Mouse (Mus musculus) liver, embryonic 16.5 days (tissue): ENCODE results near the gene Gm21173. TPM values are rescaled to one million over a fixed set of nuclear protein-coding genes. Genes with fewer than 3 reads are reported as not detected.
"Not testable (repeated sequence)": the region's sequence is repeated elsewhere in the genome, so short reads cannot be mapped to it uniquely, and the experiment has no call there.

ENCODE experiments used
- ATAC-seq: fragments of 200-750 bp; cut with Nextera tagmentation; 2 replicates; pipeline ENCODE4 v1.8.0; 2017; ENCODE audit warnings: low read depth, mild to moderate bottlenecking, moderate number of reproducible peaks, moderate library complexity
- H3K27ac ChIP-seq: fragments of 300-500 bp; sonication (generic); 2 replicates; pipeline ENCODE4 v1.5.1; 2014; ENCODE audit warnings: mild to moderate bottlenecking, low read length
- H3K27me3 ChIP-seq: fragments of 300-500 bp; sonication (generic); 2 replicates; pipeline ENCODE4 v1.6.1; 2014; ENCODE audit warnings: low read depth, low read length, mixed read lengths; ENCODE audit not compliant: control insufficient read depth, insufficient read depth
- H3K36me3 ChIP-seq: fragments of 300-500 bp; sonication (generic); 2 replicates; pipeline ENCODE4 v1.6.1; 2014; ENCODE audit warnings: mild to moderate bottlenecking; ENCODE audit not compliant: control insufficient read depth, insufficient read depth
- H3K4me1 ChIP-seq: fragments of 300-500 bp; sonication (generic); 2 replicates; pipeline ENCODE4 v1.6.1; 2014; ENCODE audit warnings: low read depth, low read length, mixed read lengths; ENCODE audit not compliant: control insufficient read depth
- H3K4me2 ChIP-seq: fragments of 300-500 bp; sonication (generic); 2 replicates; pipeline ENCODE4 v1.6.1; 2014; ENCODE audit warnings: low read depth, low read length, mixed read lengths
- H3K4me3 ChIP-seq: fragments of 300-500 bp; sonication (generic); 2 replicates; pipeline ENCODE4 v1.5.1; 2014; ENCODE audit warnings: low read depth, mild to moderate bottlenecking, low read length
- H3K9ac ChIP-seq: fragments of 300-500 bp; sonication (generic); 2 replicates; pipeline ENCODE4 v1.6.1; 2014; ENCODE audit warnings: low read depth, low read length
- H3K9me3 ChIP-seq: fragments of 300-500 bp; sonication (generic); replicated peaks from 2 replicates; pipeline ENCODE4 v1.6.1; 2016; ENCODE audit warnings: low read length; ENCODE audit not compliant: control insufficient read depth
- WGBS: fragments of 180-500 bp; shearing (Covaris S2); extraction: QIAGEN DNeasy Blood & Tissue Kit; methylation state at CpG from one replicate; pipeline ENCODE4 v1.1.7; 2014; ENCODE audit not compliant: insufficient replicate concordance; 5-methylcytosine and 5-hydroxymethylcytosine counted together
- polyA plus RNA-seq: library from polyadenylated mRNA; unstranded; fragments of >200 nt; fragmentation: Nextera tagmentation; extraction: Ambion mirVana; gene quantifications from 2 replicates; pipeline ENCODE4 v1.2.1, GENCODE M21; 2015

Gm21173 gene
- polyA plus RNA-seq: not detected in 2 replicates

GRCm38 (mm10) chrY:76761300-76761699, at the start of gene Gm21173:
Gene Gm21173, plus strand, starts transcription at chrY:76761600.
- H3K4me3 ChIP-seq, H3K27ac ChIP-seq: not testable (repeated sequence)

More at GRCm38 (mm10) chrY:76761300-76761699, at the start of gene Gm21173:
- H3K9ac ChIP-seq, H3K27me3 ChIP-seq, H3K4me2 ChIP-seq, H3K9me3 ChIP-seq, H3K36me3 ChIP-seq, H3K4me1 ChIP-seq, ATAC-seq: not testable (repeated sequence)
- no CpG with 5 or more reads among the region's 5 CpGs for WGBS
